Mouse (Mus musculus) spleen, postnatal 14 days (tissue): ENCODE data around the gene Atf6.
A peak's percentile ranks its signal among the peaks of the same experiment; 100 is the strongest.

Experiments used
- DNase-seq, 2 experiments: peaks; one replicate each; pipeline ENCODE4 v3.0.0; 2021 to 2022; ENCODE audit warnings: low spot score in 2 of 2

The Atf6 gene

GRCm38 (mm10) chr1:170882915-170883485 lies 15.4 kb upstream of the Atf6 start:
- no peak for DNase-seq

- DNase-seq, result no peak
Measured at GRCm38 (mm10) chr1:170876906-170877305, 9.3 kb upstream of the Atf6 start.

GRCm38 (mm10) chr1:170875676-170876075 lies 8.1 kb upstream of the Atf6 start:
- DNase-seq, result no peak

- DNase-seq, result no peak
Measured at GRCm38 (mm10) chr1:170871961-170872360, 4.4 kb upstream of the Atf6 start.

- no peak for DNase-seq
Measured at GRCm38 (mm10) chr1:170871402-170871801, 3.8 kb upstream of the Atf6 start.

- no peak for DNase-seq
Measured at GRCm38 (mm10) chr1:170868905-170869283, 1.3 kb upstream of the Atf6 start.

- peak in 1 of 2 experiments; percentile 35 for DNase-seq
Measured at GRCm38 (mm10) chr1:170868107-170868904, 735 bp upstream of the Atf6 start.

- DNase-seq, result no peak
Measured at GRCm38 (mm10) chr1:170866992-170867690, 430 bp downstream of the Atf6 start.

- no peak for DNase-seq
Measured at GRCm38 (mm10) chr1:170865406-170865805, 2.2 kb downstream of the Atf6 start.

GRCm38 (mm10) chr1:170864754-170865153 lies 2.8 kb downstream of the Atf6 start:
- no peak for DNase-seq

GRCm38 (mm10) chr1:170864234-170864633 lies 3.3 kb downstream of the Atf6 start:
- DNase-seq, result no peak

GRCm38 (mm10) chr1:170863033-170863432 lies 4.5 kb downstream of the Atf6 start:
- no peak for DNase-seq

- DNase-seq, result no peak
Measured at GRCm38 (mm10) chr1:170862435-170862717, 5.2 kb downstream of the Atf6 start.

GRCm38 (mm10) chr1:170861671-170862434 lies 5.7 kb downstream of the Atf6 start:
- DNase-seq, result no peak

- no peak for DNase-seq
Measured at GRCm38 (mm10) chr1:170858872-170859271, 8.7 kb downstream of the Atf6 start.

- DNase-seq, result no peak
Measured at GRCm38 (mm10) chr1:170857369-170857768, 10.2 kb downstream of the Atf6 start.

GRCm38 (mm10) chr1:170855056-170855760 lies 12.4 kb downstream of the Atf6 start:
- DNase-seq, result no peak

GRCm38 (mm10) chr1:170853604-170854003 lies 14.0 kb downstream of the Atf6 start:
- no peak for DNase-seq

- DNase-seq, result no peak
Measured at GRCm38 (mm10) chr1:170850637-170851624, 16.6 kb downstream of the Atf6 start.

- DNase-seq, result no peak
Measured at GRCm38 (mm10) chr1:170850007-170850406, 17.6 kb downstream of the Atf6 start.
